Mouse (Mus musculus): ENCODE measurements around the gene Edn2. TPM values are rescaled to one million over a fixed set of nuclear protein-coding genes. Genes with fewer than 3 reads are reported as not detected.
A peak's percentile ranks its signal among the peaks of the same experiment; 100 is the strongest.

Gene Edn2
- polyA plus RNA-seq, 1 experiment from 2014 or later, result 3.0 TPM

GRCm38 (mm10) chr4:120186441-120186840 lies 25.4 kb downstream of the Edn2 start:
- ATAC-seq (ENCODE audit: low read depth), result no peak
- Histone ChIP-seq H3K9ac (ENCODE audit: low read depth, low read length) (no peak overlapping the region), H3K4me2 (ENCODE audit: low read depth, low read length) (no peak overlapping the region), H3K4me1 (ENCODE audit: control insufficient read depth, insufficient read depth, low read length) (no peaks in the 10 kb centered on the region), H3K27ac (replicated peaks; ENCODE audit: low read depth, low read length) (no peak overlapping the region), H3K9me3 (ENCODE audit: control insufficient read depth, low read length) (no peaks in the 10 kb centered on the region), H3K4me3 (ENCODE audit: low read depth, low read length) (no peak overlapping the region), H3K27me3 (replicated peaks; ENCODE audit: control insufficient read depth, insufficient read depth, low read length) (no peaks in the 10 kb centered on the region), H3K36me3 (ENCODE audit: control insufficient read depth, insufficient read depth, low read length) (no peaks in the 10 kb centered on the region)
- DNase-seq (ENCODE audit: low spot score), result no peak
- 100% methylated on average over 1 of the region's 1 CpGs for WGBS

- DNase-seq (ENCODE audit: low spot score) (no peak), ATAC-seq (ENCODE audit: low read depth) (no peak)
- no peak overlapping the region for H3K9ac ChIP-seq (ENCODE audit: low read depth, low read length)
- no peak overlapping the region for H3K4me2 ChIP-seq (ENCODE audit: low read depth, low read length)
- H3K27me3 ChIP-seq (replicated peaks; ENCODE audit: control insufficient read depth, insufficient read depth, low read length), result no peaks in the 10 kb centered on the region
- H3K27ac ChIP-seq (replicated peaks; ENCODE audit: low read depth, low read length), result no peak overlapping the region
- no peaks in the 10 kb centered on the region for H3K9me3 ChIP-seq (ENCODE audit: control insufficient read depth, low read length)
- 0% methylated on average over 4 of the region's 4 CpGs for WGBS
- H3K36me3 ChIP-seq (ENCODE audit: control insufficient read depth, insufficient read depth, low read length), result no peaks in the 10 kb centered on the region
- no peaks in the 10 kb centered on the region for H3K4me1 ChIP-seq (ENCODE audit: control insufficient read depth, insufficient read depth, low read length)
- no peak overlapping the region for H3K4me3 ChIP-seq (ENCODE audit: low read depth, low read length)
These were observed 25.9 kb downstream of the Edn2 start for GRCm38 (mm10) chr4:120186934-120187333.

- Histone ChIP-seq H3K27me3 (replicated peaks; ENCODE audit: control insufficient read depth, insufficient read depth, low read length) (no peaks in the 10 kb centered on the region), H3K4me1 (ENCODE audit: control insufficient read depth, insufficient read depth, low read length) (no peaks in the 10 kb centered on the region), H3K4me3 (ENCODE audit: low read depth, low read length) (no peak overlapping the region), H3K27ac (replicated peaks; ENCODE audit: low read depth, low read length) (no peak overlapping the region), H3K9me3 (ENCODE audit: control insufficient read depth, low read length) (no peaks in the 10 kb centered on the region), H3K9ac (ENCODE audit: low read depth, low read length) (no peak overlapping the region), H3K4me2 (ENCODE audit: low read depth, low read length) (no peak overlapping the region), H3K36me3 (ENCODE audit: control insufficient read depth, insufficient read depth, low read length) (no peaks in the 10 kb centered on the region)
- WGBS, result 86% methylated on average over 6 of the region's 6 CpGs
- no peak for ATAC-seq (ENCODE audit: low read depth)
- DNase-seq (ENCODE audit: low spot score), result no peak
These were observed 27.2 kb downstream of the Edn2 start for GRCm38 (mm10) chr4:120188204-120188603.

- no peak overlapping the region for H3K4me3 ChIP-seq (ENCODE audit: low read depth, low read length)
- peak; percentile 60; the same call in 1 of the 2 replicates for ATAC-seq (ENCODE audit: low read depth)
- no peak for DNase-seq (ENCODE audit: low spot score)
- no peaks in the 10 kb centered on the region for H3K36me3 ChIP-seq (ENCODE audit: control insufficient read depth, insufficient read depth, low read length)
- no peak overlapping the region for H3K9ac ChIP-seq (ENCODE audit: low read depth, low read length)
- no peaks in the 10 kb centered on the region for H3K9me3 ChIP-seq (ENCODE audit: control insufficient read depth, low read length)
- 78% methylated on average over 9 of the region's 10 CpGs for WGBS
- no peaks in the 10 kb centered on the region for H3K27me3 ChIP-seq (replicated peaks; ENCODE audit: control insufficient read depth, insufficient read depth, low read length)
- no peak overlapping the region for H3K27ac ChIP-seq (replicated peaks; ENCODE audit: low read depth, low read length)
- H3K4me2 ChIP-seq (ENCODE audit: low read depth, low read length), result no peak overlapping the region
- no peaks in the 10 kb centered on the region for H3K4me1 ChIP-seq (ENCODE audit: control insufficient read depth, insufficient read depth, low read length)
These were observed 27.7 kb downstream of the Edn2 start for GRCm38 (mm10) chr4:120188651-120189161.

GRCm38 (mm10) chr4:120189941-120190340 lies 28.9 kb downstream of the Edn2 start:
- ATAC-seq (ENCODE audit: low read depth) (peak; percentile 53; the same call in 1 of the 2 replicates), DNase-seq (ENCODE audit: low spot score) (peak; percentile 42)
- Histone ChIP-seq H3K9me3 (ENCODE audit: control insufficient read depth, low read length) (no peaks in the 10 kb centered on the region), H3K27me3 (replicated peaks; ENCODE audit: control insufficient read depth, insufficient read depth, low read length) (no peaks in the 10 kb centered on the region), H3K4me3 (ENCODE audit: low read depth, low read length) (no peak overlapping the region), H3K36me3 (ENCODE audit: control insufficient read depth, insufficient read depth, low read length) (no peaks in the 10 kb centered on the region), H3K27ac (replicated peaks; ENCODE audit: low read depth, low read length) (no peak overlapping the region), H3K9ac (ENCODE audit: low read depth, low read length) (no peak overlapping the region), H3K4me1 (ENCODE audit: control insufficient read depth, insufficient read depth, low read length) (no peaks in the 10 kb centered on the region), H3K4me2 (ENCODE audit: low read depth, low read length) (no peak overlapping the region)
- 15% methylated on average over 2 of the region's 2 CpGs for WGBS

- Histone ChIP-seq H3K27me3 (replicated peaks; ENCODE audit: control insufficient read depth, insufficient read depth, low read length) (no peaks in the 10 kb centered on the region), H3K36me3 (ENCODE audit: control insufficient read depth, insufficient read depth, low read length) (no peaks in the 10 kb centered on the region), H3K4me3 (ENCODE audit: low read depth, low read length) (no peak overlapping the region), H3K4me1 (ENCODE audit: control insufficient read depth, insufficient read depth, low read length) (no peaks in the 10 kb centered on the region), H3K27ac (replicated peaks; ENCODE audit: low read depth, low read length) (no peak overlapping the region), H3K9ac (ENCODE audit: low read depth, low read length) (no peak overlapping the region), H3K4me2 (ENCODE audit: low read depth, low read length) (no peak overlapping the region), H3K9me3 (ENCODE audit: control insufficient read depth, low read length) (no peaks in the 10 kb centered on the region)
- DNase-seq (ENCODE audit: low spot score), result no peak
- 68% methylated on average over 2 of the region's 2 CpGs for WGBS
- ATAC-seq (ENCODE audit: low read depth), result no peak
These were observed 31.0 kb downstream of the Edn2 start for GRCm38 (mm10) chr4:120191987-120192386.

GRCm38 (mm10) chr4:120194026-120194425 lies 33.0 kb downstream of the Edn2 start:
- no peaks in the 10 kb centered on the region for H3K27me3 ChIP-seq (replicated peaks; ENCODE audit: control insufficient read depth, insufficient read depth, low read length)
- no peak for ATAC-seq (ENCODE audit: low read depth)
- H3K4me1 ChIP-seq (ENCODE audit: control insufficient read depth, insufficient read depth, low read length), result peaks cover 4% of the 10 kb centered on the region; the same call in 1 of the 2 replicates
- H3K9ac ChIP-seq (ENCODE audit: low read depth, low read length), result no peak overlapping the region
- no peak overlapping the region for H3K4me2 ChIP-seq (ENCODE audit: low read depth, low read length)
- DNase-seq (ENCODE audit: low spot score), result no peak
- no peak overlapping the region for H3K27ac ChIP-seq (replicated peaks; ENCODE audit: low read depth, low read length)
- no peak overlapping the region for H3K4me3 ChIP-seq (ENCODE audit: low read depth, low read length)
- no peaks in the 10 kb centered on the region for H3K9me3 ChIP-seq (ENCODE audit: control insufficient read depth, low read length)
- no peaks in the 10 kb centered on the region for H3K36me3 ChIP-seq (ENCODE audit: control insufficient read depth, insufficient read depth, low read length)
- WGBS, result 79% methylated on average over 5 of the region's 5 CpGs

- no peak overlapping the region for H3K4me3 ChIP-seq (ENCODE audit: low read depth, low read length)
- H3K27me3 ChIP-seq (replicated peaks; ENCODE audit: control insufficient read depth, insufficient read depth, low read length), result no peaks in the 10 kb centered on the region
- H3K9ac ChIP-seq (ENCODE audit: low read depth, low read length), result no peak overlapping the region
- H3K27ac ChIP-seq (replicated peaks; ENCODE audit: low read depth, low read length), result no peak overlapping the region
- DNase-seq (ENCODE audit: low spot score) (no peak), ATAC-seq (ENCODE audit: low read depth) (no peak)
- H3K4me2 ChIP-seq (ENCODE audit: low read depth, low read length), result no peak overlapping the region
- H3K4me1 ChIP-seq (ENCODE audit: control insufficient read depth, insufficient read depth, low read length), result peaks cover 9% of the 10 kb centered on the region; the same call in 1 of the 2 replicates
- H3K9me3 ChIP-seq (ENCODE audit: control insufficient read depth, low read length), result no peaks in the 10 kb centered on the region
- no peaks in the 10 kb centered on the region for H3K36me3 ChIP-seq (ENCODE audit: control insufficient read depth, insufficient read depth, low read length)
These were observed 34.0 kb downstream of the Edn2 start for GRCm38 (mm10) chr4:120194965-120195364.

GRCm38 (mm10) chr4:120199184-120199885 lies 38.3 kb downstream of the Edn2 start:
- Histone ChIP-seq H3K36me3 (ENCODE audit: control insufficient read depth, insufficient read depth, low read length) (no peaks in the 10 kb centered on the region), H3K9ac (ENCODE audit: low read depth, low read length) (no peak overlapping the region), H3K27ac (replicated peaks; ENCODE audit: low read depth, low read length) (no peak overlapping the region), H3K4me1 (ENCODE audit: control insufficient read depth, insufficient read depth, low read length) (peaks cover 13% of the 10 kb centered on the region), H3K4me2 (ENCODE audit: low read depth, low read length) (no peak overlapping the region), H3K27me3 (replicated peaks; ENCODE audit: control insufficient read depth, insufficient read depth, low read length) (no peaks in the 10 kb centered on the region), H3K9me3 (ENCODE audit: control insufficient read depth, low read length) (no peaks in the 10 kb centered on the region), H3K4me3 (ENCODE audit: low read depth, low read length) (no peak overlapping the region)
- no peak for ATAC-seq (ENCODE audit: low read depth)
- DNase-seq (ENCODE audit: low spot score), result no peak
- WGBS, result 42% methylated on average over 9 of the region's 9 CpGs
